Mouse (Mus musculus) embryo, embryonic 10 days (tissue): Measurements from ENCODE around the gene Mab21l3.

ENCODE experiments used
- DNase-seq: peaks from one replicate; pipeline ENCODE4 v3.0.0-alpha.2; 2015; ENCODE audit warnings: low spot score

Gene Mab21l3

DNA sequence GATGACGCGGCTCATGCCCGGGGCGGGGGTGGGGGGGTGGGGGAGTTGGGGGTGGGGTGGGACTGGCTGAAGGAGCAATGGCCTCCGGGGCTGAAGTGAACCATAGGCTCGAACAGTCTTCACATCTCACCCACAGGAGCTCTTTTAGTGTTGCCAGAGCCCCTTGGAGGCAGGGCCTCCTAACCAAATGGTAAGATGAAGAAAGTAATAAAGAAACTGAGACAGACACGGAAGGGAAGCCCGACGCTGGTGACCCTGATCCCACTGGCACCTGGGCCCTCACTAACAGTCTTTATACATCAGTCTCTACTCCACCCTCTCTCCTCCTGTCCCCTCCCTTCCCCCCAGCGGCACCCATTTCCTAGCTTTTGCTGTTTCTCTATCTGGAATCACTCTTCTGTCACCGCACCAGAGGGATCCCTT lies 48.2 kb downstream of the Mab21l3 start:
- no peak for DNase-seq

DNA sequence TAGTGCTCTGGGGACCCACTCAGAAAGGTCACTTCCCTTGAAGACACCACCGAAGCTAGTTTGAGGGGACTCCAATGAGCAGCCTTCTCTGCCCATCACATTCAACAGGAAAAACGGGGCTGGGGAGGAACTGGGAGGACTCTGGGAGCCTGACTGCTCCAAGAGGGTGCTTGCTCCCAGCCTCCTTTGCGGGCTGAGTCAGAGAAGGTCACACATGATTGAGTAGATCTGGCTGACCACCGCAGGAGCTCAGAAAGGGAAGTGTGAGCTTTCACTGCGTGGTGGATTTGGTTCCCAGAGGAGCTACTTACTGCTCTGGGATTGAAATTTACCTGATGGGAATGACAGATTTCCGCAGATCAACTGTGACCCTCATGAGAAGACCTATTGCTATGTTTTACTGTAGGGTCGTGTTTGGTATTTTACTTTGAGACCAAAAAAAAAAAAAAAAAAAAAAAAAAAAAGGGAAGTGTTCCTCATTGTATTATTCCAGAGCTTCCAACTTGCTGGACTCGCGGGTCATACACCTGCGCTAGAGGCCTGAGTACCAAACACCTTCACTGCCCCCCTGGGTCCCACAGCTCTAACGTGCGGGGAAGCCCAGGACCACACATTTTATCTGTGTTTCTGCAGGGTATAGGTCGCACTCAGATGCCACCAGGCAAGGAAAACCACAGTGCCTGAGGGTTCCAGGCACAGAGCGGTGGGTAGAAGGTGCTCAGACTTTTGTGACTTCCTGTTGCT lies 48.7 kb downstream of the Mab21l3 start:
- DNase-seq: no peak

DNA sequence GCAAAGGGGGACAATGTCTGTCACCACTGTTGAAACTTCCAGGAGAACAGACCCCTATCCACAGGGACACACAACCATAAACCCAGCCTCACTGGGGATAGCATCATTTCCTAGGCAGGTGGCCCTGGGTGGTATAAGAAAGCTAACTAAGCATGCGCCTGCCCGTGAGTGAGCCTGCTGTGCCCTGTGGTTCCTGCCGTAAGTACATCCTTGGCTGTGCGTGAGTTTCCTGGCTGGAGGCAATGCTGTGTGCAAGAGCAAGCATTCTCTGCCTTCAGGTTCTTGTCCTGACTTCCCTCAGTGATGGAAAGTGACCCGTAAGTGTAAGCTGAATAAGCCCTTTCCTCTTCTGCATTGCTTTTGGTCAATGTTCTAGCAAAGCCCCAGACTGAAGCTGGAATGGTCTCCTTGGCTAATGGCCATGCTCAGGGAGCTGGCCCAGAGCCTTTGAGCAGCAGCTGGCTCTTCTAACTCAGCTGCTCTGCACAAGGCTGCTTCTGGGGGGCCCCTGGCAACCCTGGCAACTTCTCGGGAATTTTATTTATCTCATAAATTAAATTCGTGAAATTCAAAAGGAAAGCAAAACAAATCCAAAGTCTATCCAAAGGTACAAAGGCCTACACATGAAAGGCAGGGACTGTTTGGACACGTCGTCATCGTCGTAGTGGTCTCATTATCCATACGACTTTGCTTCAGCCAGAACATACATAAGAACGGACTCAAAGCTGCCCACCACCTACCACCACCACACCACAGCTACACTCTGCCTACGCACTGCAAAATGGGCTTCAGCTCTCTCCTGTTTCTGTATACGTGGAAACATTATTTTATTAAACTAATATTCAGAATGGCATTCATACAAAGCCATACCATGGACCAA lies 50.7 kb downstream of the Mab21l3 start:
- no peak for DNase-seq

DNA sequence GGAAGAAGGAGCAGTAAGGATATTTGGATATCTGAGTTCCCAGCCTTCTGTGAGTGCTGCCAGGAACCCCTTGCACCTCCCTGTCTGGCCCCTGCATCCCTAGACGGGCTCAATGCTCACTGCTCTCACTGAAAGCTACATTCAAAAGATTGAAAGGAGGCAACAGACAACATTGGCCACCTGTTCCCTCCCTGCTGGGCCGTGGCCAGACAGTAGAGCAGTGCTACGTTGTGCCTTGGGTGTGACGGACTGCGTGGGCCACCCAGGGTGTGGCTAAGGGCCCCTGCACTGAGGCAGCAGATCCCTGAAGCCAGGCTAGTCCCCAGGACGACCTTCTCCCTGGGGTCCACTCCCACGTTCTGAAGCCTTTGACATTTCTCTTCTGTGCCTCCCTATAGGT lies 52.5 kb downstream of the Mab21l3 start:
- no peak for DNase-seq

DNA sequence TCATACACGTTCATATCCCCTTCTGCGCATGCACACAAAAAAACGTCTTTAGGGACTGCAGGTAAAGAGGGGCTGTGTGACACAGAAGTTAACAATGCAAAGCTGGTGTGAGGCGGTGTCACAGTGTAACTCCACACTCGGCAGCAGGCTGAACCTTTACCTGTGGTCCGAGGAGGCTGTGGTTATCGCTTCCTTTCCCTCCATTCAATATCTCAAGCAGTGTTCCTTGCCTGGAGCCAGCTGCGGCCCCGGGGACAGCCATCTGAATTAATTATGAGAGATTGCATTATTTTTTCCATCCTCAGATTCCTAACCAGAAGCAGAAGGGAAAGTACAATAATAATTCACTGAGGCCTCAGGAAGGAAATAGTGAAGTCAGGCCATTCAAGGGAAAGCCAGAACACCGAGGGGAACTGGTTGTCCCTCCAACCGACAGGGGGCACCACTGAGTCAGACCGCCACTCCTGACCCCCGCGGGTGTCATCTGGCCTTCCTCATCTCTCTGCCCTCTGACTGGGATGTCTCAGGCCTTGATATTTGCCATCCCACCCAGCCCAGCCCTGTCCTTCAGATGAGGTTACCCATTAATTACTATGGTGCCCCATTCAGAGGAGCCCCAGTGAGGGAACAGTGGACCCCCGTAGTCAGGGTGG lies 53.2 kb downstream of the Mab21l3 start:
- no peak for DNase-seq

DNA sequence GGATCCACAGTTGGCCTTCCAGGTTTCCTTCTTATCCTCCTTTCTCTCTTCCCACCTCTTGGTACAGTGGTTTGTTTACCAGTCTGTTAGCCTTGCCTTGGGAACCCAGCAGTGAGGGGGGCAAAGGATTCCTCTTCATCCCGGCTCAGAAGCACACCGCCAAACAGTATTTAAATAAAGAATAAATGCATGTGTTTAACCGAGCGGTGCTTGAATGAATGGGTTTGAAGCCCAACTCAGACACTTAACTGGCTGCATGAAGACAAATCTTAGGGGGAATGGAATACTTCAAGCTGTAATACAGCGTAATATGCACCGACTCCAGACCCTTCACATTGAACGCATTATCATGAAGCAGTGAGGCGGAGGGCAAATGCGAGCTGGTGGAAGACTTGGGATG lies 54.1 kb downstream of the Mab21l3 start:
- DNase-seq: no peak

DNA sequence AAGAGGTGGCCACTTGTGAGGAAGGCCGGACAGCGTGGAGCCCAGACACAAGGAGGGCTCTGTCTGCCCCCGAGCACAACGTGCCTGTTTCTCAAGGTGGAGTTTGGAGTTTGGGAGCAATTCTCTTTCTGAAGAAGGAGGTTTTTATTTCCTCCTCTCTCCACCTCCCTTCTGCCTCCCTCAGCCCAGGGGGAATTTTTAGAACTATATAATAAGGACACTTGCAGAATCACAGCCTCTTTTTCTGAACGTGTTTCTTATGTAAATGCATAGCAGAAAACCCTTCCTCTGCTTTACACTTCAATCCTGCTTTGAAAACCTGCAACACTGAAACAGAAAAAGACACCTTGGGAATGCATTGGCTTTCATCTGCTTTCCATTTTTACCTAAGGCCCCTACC lies 54.7 kb downstream of the Mab21l3 start:
- DNase-seq: no peak

DNA sequence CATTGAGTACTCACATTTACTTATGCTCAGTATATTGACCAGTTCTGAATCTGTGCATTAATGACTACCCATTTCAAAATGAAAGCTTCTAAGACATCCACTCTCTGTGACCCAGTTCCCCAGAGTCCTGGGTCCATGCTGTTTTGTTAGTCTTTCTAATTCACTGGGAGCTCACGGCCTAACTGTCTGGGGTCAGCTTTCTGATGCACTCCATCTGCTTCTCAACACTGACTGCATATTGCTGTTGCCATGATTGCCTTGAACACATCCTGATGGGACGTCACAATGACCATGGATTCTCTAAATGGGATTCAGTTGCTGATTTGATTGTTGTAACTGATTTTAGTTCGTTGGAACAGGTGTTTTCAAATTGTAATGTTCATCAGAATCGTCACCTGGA lies 56.6 kb downstream of the Mab21l3 start:
- no peak for DNase-seq

DNA sequence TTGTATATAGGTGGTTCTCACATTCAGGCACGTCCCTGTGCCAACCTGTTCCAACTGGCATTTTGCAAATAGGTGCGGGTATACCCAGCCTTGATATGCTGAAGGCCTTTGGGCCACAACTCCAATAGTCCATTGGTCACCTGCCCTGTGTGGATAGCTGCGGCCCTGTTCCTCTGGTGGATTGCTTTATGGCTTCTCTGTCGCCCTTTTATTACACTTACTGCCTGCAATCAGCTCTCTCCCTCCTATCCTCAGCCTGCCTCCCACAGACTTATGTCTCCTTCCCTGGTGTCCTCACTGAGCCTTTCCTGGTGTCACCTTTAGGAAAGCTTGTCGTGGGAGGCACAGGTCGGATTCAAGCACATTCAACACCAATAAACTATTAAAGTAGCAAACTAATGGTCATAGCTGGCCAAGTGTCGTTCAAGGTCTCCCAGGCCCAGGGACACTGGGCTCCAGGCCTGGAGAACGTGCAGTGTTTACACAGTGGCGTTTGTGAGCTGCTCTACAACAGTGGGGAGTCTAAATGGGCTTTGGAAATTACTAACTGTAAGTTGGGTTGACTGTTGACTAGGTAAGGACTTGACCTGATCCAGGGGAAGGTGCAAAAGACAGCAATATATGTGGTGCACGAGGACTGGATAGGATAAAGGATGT lies 63.9 kb downstream of the Mab21l3 start:
- no peak for DNase-seq

DNA sequence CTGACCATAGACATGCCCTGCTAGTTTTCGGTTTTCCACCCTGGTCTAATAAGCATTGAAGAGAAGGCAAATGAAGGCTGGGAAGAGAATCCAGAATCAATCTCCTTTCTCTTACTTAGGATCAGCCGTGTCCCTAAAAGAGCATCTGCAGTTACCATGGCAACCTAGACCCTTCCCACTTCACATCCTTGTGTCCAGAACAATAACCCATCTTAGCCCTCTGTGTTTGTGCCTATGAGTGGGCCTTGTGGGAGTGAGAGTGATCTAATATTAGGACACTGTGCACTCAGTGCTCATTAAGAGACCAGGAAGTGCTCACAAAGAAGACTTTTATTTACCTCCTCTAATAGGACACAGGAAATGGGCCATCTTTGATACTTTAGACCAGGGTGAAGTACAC lies 65.0 kb downstream of the Mab21l3 start:
- peak; percentile 60 for DNase-seq

DNA sequence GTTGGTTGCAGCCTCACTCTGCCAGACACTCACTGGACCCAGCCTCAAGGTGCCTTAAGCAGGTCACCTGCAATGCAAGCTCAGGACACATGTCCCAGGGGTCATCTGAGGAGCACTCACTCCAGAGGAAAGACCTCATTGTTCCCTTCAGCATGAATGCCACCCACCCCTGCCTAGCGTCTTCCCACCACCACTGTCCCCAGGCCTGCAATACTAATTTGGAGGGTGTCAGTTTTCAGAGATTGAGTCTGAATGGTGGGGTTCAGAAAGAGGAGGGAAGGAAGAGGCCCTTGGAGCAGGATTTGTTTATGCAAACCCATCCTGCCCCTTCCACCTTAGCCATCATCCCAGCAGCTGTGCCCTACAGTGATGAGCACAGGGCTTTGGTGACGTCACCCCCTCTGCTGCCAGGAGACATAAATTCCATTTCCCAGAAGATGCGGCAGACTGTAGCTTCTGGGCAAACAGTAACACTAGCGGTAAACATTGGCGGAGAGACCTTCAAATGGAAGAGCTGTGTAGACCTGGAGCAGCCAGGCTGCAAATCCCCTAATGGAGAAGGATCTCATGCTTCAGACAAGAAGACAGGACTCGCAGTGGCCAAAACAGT lies 67.8 kb downstream of the Mab21l3 start:
- DNase-seq: peak; percentile 43

DNA sequence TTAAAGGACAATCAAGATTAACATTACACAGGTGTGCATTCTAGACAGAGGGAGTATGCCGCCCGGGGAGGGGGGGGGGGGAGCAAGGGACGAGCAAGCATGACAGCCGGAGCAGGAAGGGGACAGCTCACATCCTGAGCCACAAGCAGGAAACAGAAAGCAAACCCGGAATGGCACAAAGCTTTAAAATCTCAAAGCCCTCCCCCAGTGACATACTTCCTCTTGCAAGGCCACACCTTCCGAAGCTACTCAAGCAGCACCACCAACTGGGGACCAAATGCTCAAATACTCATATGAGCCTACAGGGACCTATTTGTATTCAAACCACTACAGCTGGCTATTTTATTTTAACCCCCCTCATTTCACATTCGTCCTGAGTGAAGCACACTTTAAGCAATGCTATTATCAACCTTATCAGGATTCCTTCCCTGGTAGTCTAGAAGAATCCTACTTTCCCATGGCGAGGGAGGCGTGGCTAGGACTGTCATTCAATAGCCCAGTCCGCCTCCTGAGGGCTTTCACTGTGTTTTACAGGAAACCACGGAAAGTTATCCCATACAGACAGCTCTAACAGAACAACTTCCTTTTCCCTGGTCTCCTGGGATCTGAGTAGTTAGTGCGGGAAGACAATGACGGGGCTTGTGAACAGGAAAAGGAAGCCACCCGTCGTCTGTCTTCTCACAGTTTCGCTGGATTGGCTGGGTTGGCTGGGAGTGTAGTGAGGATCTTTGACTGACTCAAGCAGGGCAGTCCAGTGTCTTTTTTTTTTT lies 69.7 kb downstream of the Mab21l3 start:
- peak; percentile 49 for DNase-seq

DNA sequence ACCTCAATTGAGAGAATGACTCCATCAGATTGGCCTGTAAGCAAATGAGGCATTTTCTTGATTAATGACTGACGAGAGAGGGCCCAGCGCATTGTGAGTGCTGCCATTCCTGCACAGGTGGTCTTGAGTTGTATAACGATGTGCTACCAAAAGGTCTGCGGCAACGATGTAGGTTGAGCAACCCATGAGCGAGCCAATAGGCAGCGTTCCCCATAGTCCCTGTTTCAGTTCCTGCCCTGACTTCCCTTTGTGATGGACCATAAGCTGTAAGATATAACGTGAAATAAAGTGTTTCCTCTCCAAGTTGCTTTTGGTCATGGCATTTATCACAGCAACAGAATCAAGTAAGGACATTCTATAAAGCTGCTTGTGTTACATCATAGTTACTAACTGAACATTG lies 73.0 kb downstream of the Mab21l3 start:
- no peak for DNase-seq

DNA sequence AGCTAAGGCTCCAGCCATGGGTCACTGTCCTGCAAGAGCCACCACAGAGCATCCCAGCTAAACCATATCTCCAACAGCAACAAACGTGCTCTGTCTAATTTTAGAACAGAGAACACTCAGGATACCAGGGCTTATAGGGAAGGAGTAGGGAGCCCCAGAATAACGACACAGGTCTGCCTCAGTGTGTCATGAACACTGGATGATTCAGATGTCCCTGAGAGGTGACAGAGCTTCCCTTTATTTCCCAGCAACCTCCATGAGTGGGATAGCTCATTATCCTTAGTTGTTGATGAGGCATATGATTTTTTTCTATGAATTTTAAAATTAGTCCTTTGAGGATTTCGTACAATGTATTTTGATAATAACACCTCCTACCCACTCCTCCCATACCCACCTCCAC lies 78.2 kb downstream of the Mab21l3 start:
- no peak for DNase-seq

DNA sequence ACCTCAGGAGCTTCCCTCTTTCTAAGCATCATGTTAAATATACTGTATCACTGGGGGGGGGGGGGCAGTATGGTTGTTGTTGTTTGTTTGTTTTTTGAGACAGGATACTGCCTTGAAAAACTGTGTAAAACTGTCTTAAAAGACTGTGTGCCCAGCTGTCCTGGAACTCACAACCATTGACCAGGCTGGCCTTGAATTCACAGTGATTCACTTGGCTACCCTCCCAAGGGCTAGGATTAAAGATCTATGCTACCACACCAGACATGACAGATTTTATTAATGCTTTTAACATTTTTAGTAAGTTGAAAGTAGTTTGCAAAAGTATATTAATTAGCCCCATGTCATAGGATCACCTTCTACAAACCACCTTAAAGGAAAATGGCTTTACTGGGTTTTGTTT lies 85.2 kb downstream of the Mab21l3 start:
- no peak for DNase-seq
